In genomic region chr6:30675281-30675771, GRCm38 (mm10) we compare ENCODE assay signal across 9 mouse cellular contexts. TPM values are rescaled to one million over a fixed set of nuclear protein-coding genes. Genes with fewer than 3 reads are reported as not detected.
A peak's percentile ranks its signal among the peaks of the same experiment; 100 is the strongest.
DNase-seq lines count a peak whose midpoint lies in the region; ATAC-seq and TF ChIP-seq lines count a peak whose summit lies in the region.
"Had no signal": no experiment of that assay in that cellular context is flagged by ENCODE, and none has a peak within 500 bp of the region (broad histone marks: within the 10 kb centered on the region; RNA-seq: fewer than 3 reads in every experiment).

No protein-coding gene starts in this region.

- 29% methylated on average over 11 of the region's 11 CpGs for WGBS in intestine, embryonic 15.5 days
- 3% methylated on average over 11 of the region's 11 CpGs for WGBS in midbrain, postnatal 0 days

- peak; percentile 50; the same call in 1 of the 2 replicates for ATAC-seq in intestine, embryonic 15.5 days
- peak; percentile 61; the same call in 1 of the 2 replicates for ATAC-seq in midbrain, postnatal 0 days (ENCODE audit: low FRiP score)

- no peaks in the 10 kb centered on the region for H3K27me3 ChIP-seq in intestine, embryonic 15.5 days (replicated peaks)
- H3K27me3 ChIP-seq in midbrain, postnatal 0 days (ENCODE audit: insufficient read depth, low read length) = no peaks in the 10 kb centered on the region

- no peak overlapping the region for H3K4me3 ChIP-seq in intestine, embryonic 15.5 days (replicated peaks)
- H3K4me3 ChIP-seq in midbrain, postnatal 0 days (ENCODE audit: low read depth, low read length) = no peak overlapping the region

- H3K9me3 ChIP-seq in intestine, embryonic 15.5 days = no peaks in the 10 kb centered on the region
- H3K9me3 ChIP-seq in midbrain, postnatal 0 days (ENCODE audit: low read length) = no peaks in the 10 kb centered on the region
- H3K9me3 ChIP-seq: G1E had no signal

- peak overlapping the region; percentile 39; the same call in 1 of the 2 replicates for H3K9ac ChIP-seq in intestine, embryonic 15.5 days
- peak overlapping the region; percentile 39; the same call in 1 of the 2 replicates for H3K9ac ChIP-seq in midbrain, postnatal 0 days (replicated peaks; ENCODE audit: low read length, poor library complexity, severe bottlenecking)

- peak; percentile 52 for DNase-seq in kidney, postnatal 10 days
- DNase-seq in kidney, postnatal 14 days = no peak
- peak; percentile 38 for DNase-seq in cerebellum, postnatal 14 days
- peak; percentile 47 for DNase-seq in gastrocnemius, postnatal 14 days
- DNase-seq in midbrain, postnatal 0 days (ENCODE audit: low spot score) = peak; percentile 44
- no peak for DNase-seq in urinary bladder, adult 18-20 months (ENCODE audit: low spot score in 2 of 2)
- no peak for DNase-seq in layer of hippocampus, adult 9-10 months (ENCODE audit: low spot score)

- peak overlapping the region; percentile 39 for H3K4me2 ChIP-seq in intestine, embryonic 15.5 days (replicated peaks)
- H3K4me2 ChIP-seq in midbrain, postnatal 0 days (ENCODE audit: low read depth, low read length, poor library complexity, severe bottlenecking) = peak overlapping the region; percentile 26

- H3K27ac ChIP-seq in intestine, embryonic 15.5 days = peak overlapping the region; percentile 73
- H3K27ac ChIP-seq in midbrain, postnatal 0 days (ENCODE audit: low read depth, low read length) = peak overlapping the region; percentile 84

- intact Hi-C loops in gastrocnemius, postnatal 14 days (cut with DNase I; ENCODE audit: low total_unique reads) = no loop called here

- TF ChIP-seq CTCF in midbrain, postnatal 0 days (IDR thresholded peaks at IDR 0.05) = no peak

- H3K36me3 ChIP-seq in intestine, embryonic 15.5 days = no peaks in the 10 kb centered on the region
- no peaks in the 10 kb centered on the region for H3K36me3 ChIP-seq in midbrain, postnatal 0 days (ENCODE audit: insufficient read depth, low read length)

- H3K4me1 ChIP-seq in intestine, embryonic 15.5 days (replicated peaks) = peaks cover 16% of the 10 kb centered on the region
- peaks cover 22% of the 10 kb centered on the region; the same call in 1 of the 2 replicates for H3K4me1 ChIP-seq in midbrain, postnatal 0 days (ENCODE audit: insufficient read depth, low read length)

RNA-seq across cellular contexts. Expression of gene Cep41, which starts 18.2 kb away (rescaled TPM):
- 1 to 10 TPM; 1.3 to 2.1 TPM for total RNA-seq in gastrocnemius, postnatal 14 days (2021)
- 9.4 and 9.9 TPM in 2 replicates for polyA plus RNA-seq in intestine, embryonic 15.5 days (2015; fragmentation: Nextera tagmentation; extraction: Ambion mirVana)
- total RNA-seq in midbrain, postnatal 0 days (2014; rRNA removed) = 8.1 and 15.7 TPM in 2 replicates
- polyA plus RNA-seq in midbrain, postnatal 0 days (2015; fragmentation: Nextera tagmentation; extraction: Ambion mirVana) = 8.3 and 9.5 TPM in 2 replicates

RNA-seq across cellular contexts. Expression of gene Cpa1, which starts 36.3 kb away (rescaled TPM):
- not detected for total RNA-seq in gastrocnemius, postnatal 14 days (2021)
- 266 and 631 TPM in 2 replicates for polyA plus RNA-seq in intestine, embryonic 15.5 days (2015; fragmentation: Nextera tagmentation; extraction: Ambion mirVana)
- total RNA-seq in midbrain, postnatal 0 days (2014; rRNA removed) = 0.60 and 0.94 TPM in 2 replicates
- 0.44 and 0.51 TPM in 2 replicates for polyA plus RNA-seq in midbrain, postnatal 0 days (2015; fragmentation: Nextera tagmentation; extraction: Ambion mirVana)
- total RNA-seq: G1E had no signal
- polyA plus RNA-seq: G1E had no signal

RNA-seq across cellular contexts. Expression of gene Mest, which starts 48.0 kb away (rescaled TPM):
- 100 to 1,000 TPM in 1 of 2 experiments, 10 to 100 TPM in 1; 64.5 to 101 TPM for total RNA-seq in gastrocnemius, postnatal 14 days (2021)
- polyA plus RNA-seq in intestine, embryonic 15.5 days (2015; fragmentation: Nextera tagmentation; extraction: Ambion mirVana) = 668 and 710 TPM in 2 replicates
- total RNA-seq in midbrain, postnatal 0 days (2014; rRNA removed) = 323 and 367 TPM in 2 replicates
- polyA plus RNA-seq in midbrain, postnatal 0 days (2015; fragmentation: Nextera tagmentation; extraction: Ambion mirVana) = 109 and 165 TPM in 2 replicates

Comparison
In these comparisons a context has a peak if more than half of its experiments do, and no peak if none do; other contexts are left out.
1. DNase-seq: peak in kidney, postnatal 10 days (single experiment), cerebellum, postnatal 14 days (2 of 2), gastrocnemius, postnatal 14 days (single experiment) and midbrain, postnatal 0 days (single experiment); none in kidney, postnatal 14 days (single experiment), urinary bladder, adult 18-20 months (0 of 2) and layer of hippocampus, adult 9-10 months (single experiment).